Mouse (Mus musculus) limb, embryonic 14.5 days (tissue): ENCODE results near the gene Mcu. TPM values are rescaled to one million over a fixed set of nuclear protein-coding genes. Genes with fewer than 3 reads are reported as not detected.

ENCODE experiments used
- ATAC-seq: fragments of 200-750 bp; cut with Nextera tagmentation; 2 replicates; pipeline ENCODE4 v1.8.0; 2017; ENCODE audit warnings: low read depth, moderate number of reproducible peaks, moderate TSS enrichment; ENCODE audit not compliant: low FRiP score
- DNase-seq: peaks from one replicate; pipeline ENCODE4 v3.0.0-alpha.2; 2015; ENCODE audit warnings: low spot score
- H3K27ac ChIP-seq: fragments of 300-500 bp; sonication (generic); replicated peaks from 2 replicates; pipeline ENCODE4 v1.5.1; 2014; ENCODE audit warnings: low read depth, mild to moderate bottlenecking, low read length, moderate library complexity, mixed read lengths
- H3K27me3 ChIP-seq: fragments of 300-500 bp; sonication (generic); 2 replicates; pipeline ENCODE4 v1.6.1; 2014; ENCODE audit warnings: low read length, mixed read lengths; ENCODE audit not compliant: control insufficient read depth, insufficient read depth
- H3K36me3 ChIP-seq: fragments of 300-500 bp; sonication (generic); 2 replicates; pipeline ENCODE4 v1.6.1; 2014; ENCODE audit warnings: mild to moderate bottlenecking, low read length, moderate library complexity, mixed read lengths; ENCODE audit not compliant: control insufficient read depth, insufficient read depth
- H3K4me1 ChIP-seq: fragments of 300-500 bp; sonication (generic); 2 replicates; pipeline ENCODE4 v1.6.1; 2014; ENCODE audit warnings: antibody characterized with exemption, low read length, mixed read lengths; ENCODE audit not compliant: control insufficient read depth, insufficient read depth
- H3K4me2 ChIP-seq: fragments of 300-500 bp; sonication (generic); replicated peaks from 2 replicates; pipeline ENCODE4 v1.6.1; 2014; ENCODE audit warnings: low read depth, mild to moderate bottlenecking, low read length, moderate library complexity; ENCODE audit not compliant: severe bottlenecking
- H3K4me3 ChIP-seq: fragments of 300-500 bp; sonication (generic); replicated peaks from 2 replicates; pipeline ENCODE4 v1.5.1; 2014; ENCODE audit warnings: low read length
- H3K9ac ChIP-seq: fragments of 300-500 bp; sonication (generic); 2 replicates; pipeline ENCODE4 v1.6.1; 2014; ENCODE audit warnings: mild to moderate bottlenecking, low read depth, low read length, moderate library complexity; ENCODE audit not compliant: severe bottlenecking
- H3K9me3 ChIP-seq: fragments of 300-500 bp; sonication (generic); 2 replicates; pipeline ENCODE4 v1.6.1; 2016; ENCODE audit warnings: low read length; ENCODE audit not compliant: control insufficient read depth
- POLR2A ChIP-seq: fragments of 200-500 bp; IDR thresholded peaks from 2 replicates; pipeline ENCODE4 v1.8.0; 2012; ENCODE audit warnings: inconsistent platforms, mild to moderate bottlenecking, moderate library complexity, borderline replicate concordance; ENCODE audit not compliant: insufficient read depth, insufficient read length; ENCODE audit errors: extremely low read depth
- WGBS: fragments of 180-500 bp; shearing (Covaris S2); extraction: QIAGEN DNeasy Blood & Tissue Kit; methylation state at CpG from one replicate; pipeline ENCODE4 v1.1.7; 2014; 5-methylcytosine and 5-hydroxymethylcytosine counted together
- polyA plus RNA-seq, 2 experiments: library from polyadenylated mRNA; depleted of rRNA in 1 of 2; stranded (reverse) in 1 of 2; unstranded in 1 of 2; fragments of >200 nt; fragmentation: Nextera tagmentation in 1 of 2; extraction: Ambion mirVana in 1 of 2; gene quantifications; 2 replicates each; pipeline versions ENCODE4 v1.2.1 to v1.2.3; 2012 to 2014

Mcu gene
- polyA plus RNA-seq, 2 experiments, result 34.5 to 54.2 TPM

DNA sequence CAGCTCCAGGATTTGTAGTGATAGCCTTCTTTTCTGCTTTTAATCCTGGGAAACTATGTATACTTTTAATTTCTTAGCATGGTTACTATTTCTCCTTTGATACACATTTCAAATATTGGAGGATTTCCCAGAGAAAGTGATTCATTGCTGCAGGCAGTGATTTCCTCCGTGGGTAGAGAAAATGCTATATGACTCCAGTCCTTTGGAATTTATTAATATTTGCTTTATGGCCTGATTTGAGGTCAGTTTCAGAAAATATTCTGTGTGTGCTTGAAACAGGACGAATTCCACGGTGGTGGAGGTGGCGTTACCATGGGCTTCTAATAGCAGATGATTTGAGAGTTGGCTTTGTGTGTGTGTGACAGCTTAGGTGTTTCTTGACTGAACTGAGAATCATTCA is 107.3 kb downstream of the Mcu start:
- no peak for TF ChIP-seq POLR2A
- Histone ChIP-seq H3K36me3 (no peaks in the 10 kb centered on the region), H3K27ac (peak overlapping the region; percentile 81), H3K4me2 (no peak overlapping the region), H3K4me1 (peaks cover 49% of the 10 kb centered on the region), H3K9me3 (no peaks in the 10 kb centered on the region), H3K4me3 (no peak overlapping the region), H3K27me3 (no peaks in the 10 kb centered on the region), H3K9ac (no peak overlapping the region)
- 26% methylated on average over 4 of the region's 4 CpGs for WGBS
- ATAC-seq (peak; percentile 19; the same call in 1 of the 2 replicates), DNase-seq (peak; percentile 73)

DNA sequence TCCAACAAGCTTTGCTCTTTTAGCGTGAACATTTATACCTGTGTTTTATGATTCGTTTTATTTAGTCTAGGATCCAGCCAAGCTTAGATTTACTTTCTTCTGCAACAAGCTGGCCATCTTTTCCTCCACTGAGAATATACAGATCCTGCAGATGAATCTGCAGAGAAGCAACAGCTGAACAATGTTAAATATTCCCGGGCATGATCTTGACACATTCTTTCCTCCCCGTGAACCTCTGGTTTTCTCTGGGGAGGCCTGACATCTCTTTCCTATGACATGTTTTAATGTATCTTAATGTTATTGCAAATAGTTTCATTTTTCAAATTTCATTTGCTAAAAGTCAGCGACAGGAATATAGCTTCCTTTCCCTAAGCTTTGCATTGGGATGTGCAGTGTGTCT is 109.8 kb downstream of the Mcu start:
- ATAC-seq (no peak), DNase-seq (no peak)
- Histone ChIP-seq H3K9me3 (no peaks in the 10 kb centered on the region), H3K27ac (no peak overlapping the region), H3K9ac (no peak overlapping the region), H3K4me2 (no peak overlapping the region), H3K4me3 (no peak overlapping the region), H3K36me3 (no peaks in the 10 kb centered on the region), H3K27me3 (no peaks in the 10 kb centered on the region), H3K4me1 (peaks cover 43% of the 10 kb centered on the region)
- 77% methylated on average over 5 of the region's 5 CpGs for WGBS
- no peak for TF ChIP-seq POLR2A

DNA sequence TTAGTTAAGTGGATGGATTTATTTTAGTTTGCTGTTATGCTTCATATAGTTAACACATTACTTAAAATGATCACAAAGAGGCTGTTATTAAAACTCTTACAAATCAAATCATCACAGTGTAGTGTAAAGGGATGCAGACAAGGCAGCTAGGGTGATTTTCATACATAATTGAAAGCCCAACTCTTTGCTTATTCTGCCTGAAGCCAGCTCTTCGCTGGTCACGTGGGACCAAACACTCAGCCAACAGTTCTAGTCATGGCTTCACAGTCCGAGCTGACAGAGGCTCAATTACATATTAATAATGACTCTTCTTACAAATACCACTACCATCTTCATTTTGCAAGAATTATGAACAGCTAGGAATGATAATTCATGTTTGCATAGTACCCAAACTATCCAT is 112.2 kb downstream of the Mcu start:
- no peaks in the 10 kb centered on the region for H3K9me3 ChIP-seq
- no peak for TF ChIP-seq POLR2A
- no peak for DNase-seq
- no peaks in the 10 kb centered on the region for H3K36me3 ChIP-seq
- 44% methylated on average over 3 of the region's 3 CpGs for WGBS
- H3K27ac ChIP-seq, result no peak overlapping the region
- H3K9ac ChIP-seq, result no peak overlapping the region; the same call in 1 of the 2 replicates
- no peak overlapping the region for H3K4me3 ChIP-seq
- ATAC-seq, result no peak
- H3K4me1 ChIP-seq, result peaks cover 33% of the 10 kb centered on the region
- peak overlapping the region; percentile 44; the same call in 1 of the 2 replicates for H3K4me2 ChIP-seq
- no peaks in the 10 kb centered on the region for H3K27me3 ChIP-seq

DNA sequence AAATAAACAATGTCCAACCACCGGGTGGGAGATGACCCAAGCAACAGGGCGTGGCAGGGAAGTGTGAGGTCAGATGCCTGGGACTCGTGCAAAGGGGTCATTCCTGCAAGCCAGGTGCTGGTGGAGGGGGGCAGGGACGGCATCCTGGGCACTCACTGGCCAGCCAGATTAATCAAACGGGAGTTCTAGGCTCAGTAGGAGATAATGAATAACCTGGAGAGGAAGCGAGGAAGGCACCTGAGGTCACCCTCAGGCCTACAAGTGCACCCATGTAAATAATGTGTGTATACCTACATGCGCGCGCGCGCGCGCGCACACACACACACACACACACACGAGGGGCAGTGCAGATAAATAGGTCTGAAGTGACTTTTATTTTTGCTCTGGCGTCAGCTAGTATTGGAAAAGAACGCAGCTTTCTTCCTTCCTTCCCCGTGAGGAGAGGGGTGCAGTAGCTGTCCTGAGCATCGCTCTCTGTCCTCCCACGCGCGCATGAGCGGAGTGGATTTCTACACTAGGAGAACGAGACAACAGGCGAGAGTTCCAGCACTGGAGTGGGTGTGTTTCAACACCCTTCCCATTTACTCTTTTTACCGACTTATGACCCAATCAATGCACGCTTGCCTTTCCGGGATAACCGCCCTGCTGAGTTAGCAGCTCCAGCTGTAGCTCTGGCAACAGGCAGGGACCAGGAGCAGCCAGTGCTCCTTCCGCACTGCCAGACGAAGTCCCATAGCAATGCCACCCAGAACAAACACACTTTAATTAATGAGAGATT is 112.9 kb downstream of the Mcu start:
- Histone ChIP-seq H3K27ac (no peak overlapping the region), H3K36me3 (no peaks in the 10 kb centered on the region), H3K9me3 (no peaks in the 10 kb centered on the region), H3K9ac (peak overlapping the region; percentile 14), H3K4me2 (peak overlapping the region; percentile 44), H3K4me3 (peak overlapping the region; percentile 23; the same call in 1 of the 2 replicates), H3K4me1 (peaks cover 32% of the 10 kb centered on the region), H3K27me3 (no peaks in the 10 kb centered on the region)
- DNase-seq (peak; percentile 46), ATAC-seq (peak; percentile 76)
- no peak for TF ChIP-seq POLR2A
- WGBS, result 43% methylated on average over 31 of the region's 31 CpGs

DNA sequence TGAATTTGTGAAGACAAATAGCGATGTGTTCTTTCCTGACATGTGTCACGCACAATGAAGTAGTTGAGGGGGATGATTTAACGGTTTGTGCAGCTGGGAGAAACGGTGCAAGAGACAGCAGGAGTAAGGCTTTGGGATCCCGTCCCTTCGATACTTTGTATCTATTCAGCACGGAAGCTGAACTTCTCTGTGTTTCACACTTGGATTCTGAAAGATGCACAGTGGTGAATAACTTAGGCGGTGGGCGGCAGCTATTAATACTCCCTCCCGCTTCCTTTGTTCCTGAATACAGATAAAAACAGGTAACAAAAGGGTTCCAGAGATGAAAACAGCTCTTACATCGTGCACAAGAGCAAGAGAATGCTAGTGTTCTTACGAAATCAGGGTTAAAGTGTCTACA is 114.1 kb downstream of the Mcu start:
- Histone ChIP-seq H3K4me3 (no peak overlapping the region), H3K4me1 (peaks cover 28% of the 10 kb centered on the region), H3K4me2 (no peak overlapping the region), H3K36me3 (no peaks in the 10 kb centered on the region), H3K9ac (no peak overlapping the region), H3K27ac (no peak overlapping the region), H3K9me3 (no peaks in the 10 kb centered on the region), H3K27me3 (no peaks in the 10 kb centered on the region)
- TF ChIP-seq POLR2A, result no peak
- no peak for DNase-seq
- ATAC-seq, result no peak
- WGBS, result 80% methylated on average over 12 of the region's 12 CpGs
